Mouse (Mus musculus): ENCODE data around the gene Ell. TPM values are rescaled to one million over a fixed set of nuclear protein-coding genes. Genes with fewer than 3 reads are reported as not detected.
A peak's percentile ranks its signal among the peaks of the same experiment; 100 is the strongest.

Gene Ell
- polyA plus RNA-seq, 1 experiment from 2014 or later = 13.0 TPM

DNA sequence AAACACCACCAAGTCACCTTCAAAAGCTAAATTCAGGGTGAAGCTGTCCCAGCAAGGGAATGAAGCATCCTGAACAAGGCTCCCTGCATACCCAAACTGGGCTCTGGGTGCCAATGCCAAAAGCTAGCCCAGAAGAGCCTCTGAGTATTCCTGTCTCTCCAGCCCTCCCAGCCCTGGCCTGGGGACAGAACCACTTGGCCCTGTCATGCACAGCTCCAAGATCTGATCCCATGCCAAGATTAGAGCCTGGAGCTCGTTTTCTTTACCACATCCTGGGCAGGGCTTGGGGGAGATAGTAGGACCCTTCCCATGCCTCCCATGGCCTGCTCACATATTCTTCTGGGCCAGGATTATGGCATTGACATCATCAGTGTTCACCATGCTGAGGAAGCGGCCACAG, 19.7 kb upstream of the Ell start:
- Histone ChIP-seq H3K36me3 (ENCODE audit: control insufficient read depth, insufficient read depth, low read length) (peaks cover 48% of the 10 kb centered on the region), H3K27ac (replicated peaks in 1 of 2; ENCODE audit: control insufficient read depth in 1 of 2, insufficient read depth in 1 of 2, low read depth in 2 of 2, low read length in 2 of 2) (no peak overlapping the region), H3K9me3 (ENCODE audit: control insufficient read depth, low read length) (no peaks in the 10 kb centered on the region), H3K9ac (ENCODE audit: low read length) (no peak overlapping the region), H3K27me3 (ENCODE audit: control insufficient read depth, insufficient read depth, low read length) (no peaks in the 10 kb centered on the region), H3K4me2 (ENCODE audit: low read length) (no peak overlapping the region), H3K4me3 (ENCODE audit: control insufficient read depth in 1 of 2, insufficient read depth in 1 of 2, low read depth in 1 of 2, low read length in 2 of 2) (no peak overlapping the region), H3K4me1 (ENCODE audit: control insufficient read depth in 2 of 2, insufficient read depth in 2 of 2, low read length in 2 of 2) (peaks cover 2 to 3% of the 10 kb centered on the region in 2 experiments; a peak in 2 of 4 replicates)
- 52% methylated on average over 2 of the region's 2 CpGs for WGBS
- no peak for ATAC-seq (ENCODE audit: insufficient number of reproducible peaks, insufficient read depth, low FRiP score, low read depth)

DNA sequence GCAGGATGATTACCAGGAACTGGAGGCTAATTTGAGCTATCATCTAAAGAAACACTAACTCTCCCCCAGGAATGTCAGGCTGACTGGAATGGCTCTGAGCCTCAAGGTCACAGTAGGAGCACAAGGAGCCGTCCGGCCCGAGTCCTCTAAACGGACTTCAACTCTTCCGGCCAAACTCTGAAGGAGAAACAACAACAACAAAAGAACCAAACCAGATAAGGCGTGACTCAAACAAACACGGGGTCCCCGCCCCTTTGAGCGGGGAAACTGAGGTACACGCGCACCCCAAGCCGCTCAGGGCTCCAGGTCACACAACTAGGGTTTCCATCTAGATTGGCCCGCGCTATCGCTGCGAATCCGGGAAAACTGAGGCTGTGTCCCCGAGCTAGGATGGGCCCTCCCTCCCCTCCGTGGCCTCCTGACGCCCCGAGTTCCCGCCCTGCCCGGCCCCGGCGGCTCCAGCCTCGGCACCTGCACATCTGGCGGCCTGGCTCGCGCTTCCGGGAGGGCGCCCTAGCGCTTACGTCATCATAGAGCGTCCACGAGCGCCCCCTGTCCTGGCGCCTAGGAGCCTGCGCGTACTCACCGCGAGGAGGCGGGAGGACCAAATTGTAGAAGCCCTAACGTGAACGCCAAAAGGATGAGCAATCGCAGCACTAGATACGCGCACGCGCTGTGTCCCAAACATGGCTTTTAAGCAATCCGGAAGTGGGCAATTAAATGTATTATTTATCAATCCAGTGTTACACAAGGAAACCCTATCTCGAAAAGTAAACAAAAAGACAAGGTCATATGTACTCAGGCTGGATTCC, 16.5 kb upstream of the Ell start:
- Histone ChIP-seq H3K27me3 (ENCODE audit: control insufficient read depth, insufficient read depth, low read length) (no peaks in the 10 kb centered on the region), H3K27ac (replicated peaks in 1 of 2; ENCODE audit: control insufficient read depth in 1 of 2, insufficient read depth in 1 of 2, low read depth in 2 of 2, low read length in 2 of 2) (peak overlapping the region; percentile 86 to 87), H3K9ac (ENCODE audit: low read length) (peak overlapping the region; percentile 90), H3K4me2 (ENCODE audit: low read length) (peak overlapping the region; percentile 72), H3K4me1 (ENCODE audit: control insufficient read depth in 2 of 2, insufficient read depth in 2 of 2, low read length in 2 of 2) (peaks cover 2 to 8% of the 10 kb centered on the region in 2 experiments; a peak in 3 of 4 replicates), H3K36me3 (ENCODE audit: control insufficient read depth, insufficient read depth, low read length) (peaks cover 24% of the 10 kb centered on the region), H3K4me3 (ENCODE audit: control insufficient read depth in 1 of 2, insufficient read depth in 1 of 2, low read depth in 1 of 2, low read length in 2 of 2) (peak overlapping the region; percentile 86), H3K9me3 (ENCODE audit: control insufficient read depth, low read length) (no peaks in the 10 kb centered on the region)
- whole genome bisulfite sequencing = under 1% methylated on average over 49 of the region's 51 CpGs
- ATAC-seq (ENCODE audit: insufficient number of reproducible peaks, insufficient read depth, low FRiP score, low read depth) = peak; percentile 78

DNA sequence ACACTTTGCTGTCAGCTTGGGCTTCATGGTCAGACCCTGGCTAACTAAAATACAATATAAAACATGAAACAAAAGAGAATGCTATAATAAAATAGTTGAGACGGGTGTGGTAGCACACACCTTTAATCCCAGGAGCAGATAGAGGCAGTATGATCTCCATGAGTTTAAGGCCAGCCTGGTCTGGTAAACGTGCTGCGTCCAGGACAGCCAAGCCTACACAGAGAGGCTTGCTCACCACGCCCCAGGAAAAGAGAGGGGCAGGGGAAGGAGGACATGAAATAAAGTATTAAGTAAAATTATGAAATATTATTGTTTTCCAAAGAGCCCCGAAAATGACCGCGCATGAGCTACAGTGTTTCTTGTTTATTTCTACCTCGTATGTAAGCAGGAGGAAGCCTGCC, 12.1 kb upstream of the Ell start:
- Histone ChIP-seq H3K4me3 (ENCODE audit: control insufficient read depth in 1 of 2, insufficient read depth in 1 of 2, low read depth in 1 of 2, low read length in 2 of 2) (peak overlapping the region; percentile 70 to 92), H3K4me2 (ENCODE audit: low read length) (peak overlapping the region; percentile 83), H3K9me3 (ENCODE audit: control insufficient read depth, low read length) (no peaks in the 10 kb centered on the region), H3K9ac (ENCODE audit: low read length) (peak overlapping the region; percentile 96), H3K27me3 (ENCODE audit: control insufficient read depth, insufficient read depth, low read length) (no peaks in the 10 kb centered on the region), H3K36me3 (ENCODE audit: control insufficient read depth, insufficient read depth, low read length) (peaks cover 26% of the 10 kb centered on the region), H3K27ac (replicated peaks in 1 of 2; ENCODE audit: control insufficient read depth in 1 of 2, insufficient read depth in 1 of 2, low read depth in 2 of 2, low read length in 2 of 2) (peak overlapping the region in 1 of 2 experiments; percentile 90; a peak in 1 of 4 replicates), H3K4me1 (ENCODE audit: control insufficient read depth in 2 of 2, insufficient read depth in 2 of 2, low read length in 2 of 2) (peaks cover 4 to 21% of the 10 kb centered on the region in 2 experiments)
- WGBS = 2% methylated on average over 8 of the region's 8 CpGs
- ATAC-seq (ENCODE audit: insufficient number of reproducible peaks, insufficient read depth, low FRiP score, low read depth) = no peak

DNA sequence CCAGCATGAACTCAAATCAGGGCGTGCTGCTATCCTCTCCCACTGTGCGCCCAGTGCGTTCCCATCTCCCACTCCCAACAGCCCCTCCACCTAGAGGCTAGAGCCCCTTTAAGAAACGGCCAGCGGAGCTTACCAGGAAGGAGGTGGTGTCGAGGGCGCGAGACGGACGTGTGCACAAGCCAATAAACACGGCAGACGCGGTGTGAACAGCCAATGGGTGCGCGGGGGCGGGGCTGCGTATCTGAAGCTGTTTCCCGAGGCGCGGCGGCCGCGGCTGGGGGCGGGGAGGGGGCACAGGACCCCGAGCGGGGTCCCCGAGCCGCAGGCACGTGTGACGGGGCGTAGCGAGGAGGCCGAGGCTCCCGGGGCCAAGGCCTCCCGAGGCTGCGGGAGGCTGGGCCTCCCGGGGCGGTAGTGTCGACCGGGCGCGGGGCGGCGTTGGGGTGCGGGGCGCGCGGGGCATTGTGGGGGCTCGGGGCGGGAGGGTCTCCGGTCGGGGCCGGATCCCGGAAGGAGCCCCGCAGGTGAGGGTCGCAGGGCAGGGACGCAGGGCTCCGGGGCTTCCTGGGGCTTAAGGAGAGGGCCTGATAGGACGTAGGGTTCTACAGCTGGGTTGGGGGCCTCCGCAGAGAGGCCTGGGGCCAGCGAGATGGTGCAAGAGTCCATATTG, 11.6 kb upstream of the Ell start, which contains the start of the genes Fkbp8 and Kxd1:
Gene Fkbp8 (plus strand): TSS at position 213 of the 670 bp plus-strand sequence.
Gene Kxd1 (minus strand): TSS at position 445 of the 670 bp plus-strand sequence.
- WGBS = under 1% methylated on average over 61 of the region's 61 CpGs

DNA sequence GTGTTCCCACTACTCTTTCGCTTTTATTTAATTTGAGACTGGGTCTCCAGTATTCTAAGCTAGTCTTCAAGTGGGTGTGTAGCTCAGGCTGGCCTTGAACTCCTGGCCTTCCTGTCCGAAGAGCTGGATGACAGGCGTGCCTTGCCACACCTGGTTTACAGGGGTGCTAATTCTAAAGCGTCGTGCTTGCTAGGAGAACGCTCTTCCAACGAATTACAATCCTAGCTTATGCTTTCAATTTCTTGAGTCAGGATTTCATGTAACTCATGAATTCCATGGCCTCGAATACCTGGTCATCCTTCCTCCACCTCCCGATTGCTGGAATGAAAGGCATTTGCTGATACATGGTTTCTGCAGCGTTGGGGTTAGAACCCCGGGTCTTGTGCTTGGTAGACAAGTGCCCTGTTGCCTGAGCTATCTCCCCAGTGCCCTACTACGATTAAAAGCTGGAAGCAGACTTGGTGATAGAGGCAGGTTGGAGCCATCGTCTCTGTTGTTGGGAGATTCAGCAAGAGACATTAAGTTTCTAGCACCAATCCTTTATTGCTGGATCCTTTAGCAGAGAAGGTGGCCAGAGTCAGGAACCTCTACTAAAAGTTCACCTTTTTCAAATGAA, 11.0 kb upstream of the Ell start:
- Histone ChIP-seq H3K9ac (ENCODE audit: low read length) (peak overlapping the region; percentile 96), H3K27me3 (ENCODE audit: control insufficient read depth, insufficient read depth, low read length) (no peaks in the 10 kb centered on the region), H3K4me2 (ENCODE audit: low read length) (peak overlapping the region; percentile 88), H3K27ac (replicated peaks in 1 of 2; ENCODE audit: control insufficient read depth in 1 of 2, insufficient read depth in 1 of 2, low read depth in 2 of 2, low read length in 2 of 2) (peak overlapping the region; percentile 18 to 90), H3K4me1 (ENCODE audit: control insufficient read depth in 2 of 2, insufficient read depth in 2 of 2, low read length in 2 of 2) (peaks cover 4 to 21% of the 10 kb centered on the region in 2 experiments; a peak in 3 of 4 replicates), H3K4me3 (ENCODE audit: control insufficient read depth in 1 of 2, insufficient read depth in 1 of 2, low read depth in 1 of 2, low read length in 2 of 2) (peak overlapping the region; percentile 70 to 92), H3K9me3 (ENCODE audit: control insufficient read depth, low read length) (no peaks in the 10 kb centered on the region), H3K36me3 (ENCODE audit: control insufficient read depth, insufficient read depth, low read length) (peaks cover 36% of the 10 kb centered on the region)
- no peak for ATAC-seq (ENCODE audit: insufficient number of reproducible peaks, insufficient read depth, low FRiP score, low read depth)
- WGBS = 18% methylated on average over 13 of the region's 13 CpGs

More for the DNA sequence above, 11.6 kb upstream of the Ell start, which contains the start of the genes Fkbp8 and Kxd1:
- peaks cover 4 to 21% of the 10 kb centered on the region in 2 experiments; a peak in 3 of 4 replicates for H3K4me1 ChIP-seq (ENCODE audit: control insufficient read depth in 2 of 2, insufficient read depth in 2 of 2, low read length in 2 of 2)
- peak within 1 kb of the TSS; percentile 70 to 92 for H3K4me3 ChIP-seq (ENCODE audit: control insufficient read depth in 1 of 2, insufficient read depth in 1 of 2, low read depth in 1 of 2, low read length in 2 of 2)
- peak; percentile 88 for ATAC-seq (ENCODE audit: insufficient number of reproducible peaks, insufficient read depth, low FRiP score, low read depth)
- H3K36me3 ChIP-seq (ENCODE audit: control insufficient read depth, insufficient read depth, low read length) = peaks cover 32% of the 10 kb centered on the region
- no peaks in the 10 kb centered on the region for H3K9me3 ChIP-seq (ENCODE audit: control insufficient read depth, low read length)
- H3K4me2 ChIP-seq (ENCODE audit: low read length) = peak within 1 kb of the TSS; percentile 88
- peak within 1 kb of the TSS; percentile 96 for H3K9ac ChIP-seq (ENCODE audit: low read length)
- H3K27ac ChIP-seq (replicated peaks in 1 of 2; ENCODE audit: control insufficient read depth in 1 of 2, insufficient read depth in 1 of 2, low read depth in 2 of 2, low read length in 2 of 2) = peak within 1 kb of the TSS; percentile 18 to 90
- no peaks in the 10 kb centered on the region for H3K27me3 ChIP-seq (ENCODE audit: control insufficient read depth, insufficient read depth, low read length)

DNA sequence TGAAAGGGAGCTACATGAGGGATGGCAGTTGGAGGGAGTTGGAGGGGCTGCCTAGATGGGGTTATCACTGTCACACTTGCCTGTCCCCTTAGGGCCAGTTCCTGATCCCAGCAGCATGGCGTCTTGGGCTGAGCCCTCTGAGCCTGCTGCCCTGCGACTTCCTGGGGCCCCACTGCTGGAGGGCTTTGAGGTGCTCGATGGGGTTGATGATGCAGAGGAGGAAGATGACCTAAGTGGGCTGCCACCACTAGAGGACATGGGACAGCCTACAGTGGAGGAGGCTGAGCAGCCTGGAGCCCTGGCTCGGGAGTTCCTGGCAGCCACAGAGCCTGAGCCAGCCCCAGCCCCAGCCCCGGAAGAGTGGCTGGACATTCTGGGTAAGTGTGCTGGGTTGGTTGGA, 10.0 kb upstream of the Ell start:
- Histone ChIP-seq H3K4me2 (ENCODE audit: low read length) (no peak overlapping the region), H3K4me1 (ENCODE audit: control insufficient read depth in 2 of 2, insufficient read depth in 2 of 2, low read length in 2 of 2) (peaks cover 2 to 18% of the 10 kb centered on the region in 2 experiments; a peak in 3 of 4 replicates), H3K4me3 (ENCODE audit: control insufficient read depth in 1 of 2, insufficient read depth in 1 of 2, low read depth in 1 of 2, low read length in 2 of 2) (no peak overlapping the region), H3K36me3 (ENCODE audit: control insufficient read depth, insufficient read depth, low read length) (peaks cover 46% of the 10 kb centered on the region), H3K27me3 (ENCODE audit: control insufficient read depth, insufficient read depth, low read length) (no peaks in the 10 kb centered on the region), H3K27ac (replicated peaks in 1 of 2; ENCODE audit: control insufficient read depth in 1 of 2, insufficient read depth in 1 of 2, low read depth in 2 of 2, low read length in 2 of 2) (no peak overlapping the region), H3K9ac (ENCODE audit: low read length) (peak overlapping the region; percentile 30; the same call in 1 of the 2 replicates), H3K9me3 (ENCODE audit: control insufficient read depth, low read length) (no peaks in the 10 kb centered on the region)
- ATAC-seq (ENCODE audit: insufficient number of reproducible peaks, insufficient read depth, low FRiP score, low read depth) = no peak
- WGBS = 64% methylated on average over 5 of the region's 5 CpGs

DNA sequence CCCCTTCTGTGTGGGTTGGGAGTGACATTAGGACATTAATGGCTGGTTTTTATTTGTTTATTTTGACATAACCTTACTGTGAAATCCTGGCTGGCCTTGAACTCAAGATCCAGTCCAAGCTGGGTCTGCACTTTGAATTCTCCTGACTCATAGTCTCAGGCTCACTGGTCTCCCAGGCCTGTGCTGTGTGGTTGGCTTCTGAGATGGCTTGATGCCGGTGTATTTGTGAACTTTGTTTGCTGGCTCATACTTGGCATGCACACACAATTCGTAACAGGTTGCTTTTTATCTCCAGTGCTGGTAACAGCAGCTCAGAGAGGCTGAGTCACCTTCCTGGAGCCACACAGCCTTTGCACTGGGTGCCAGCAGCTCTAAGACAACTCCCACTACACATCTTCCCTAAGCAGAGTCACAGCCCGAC, 9.5 kb upstream of the Ell start:
- Histone ChIP-seq H3K4me3 (ENCODE audit: control insufficient read depth in 1 of 2, insufficient read depth in 1 of 2, low read depth in 1 of 2, low read length in 2 of 2) (no peak overlapping the region), H3K4me1 (ENCODE audit: control insufficient read depth in 2 of 2, insufficient read depth in 2 of 2, low read length in 2 of 2) (peaks cover 2 to 18% of the 10 kb centered on the region in 2 experiments; a peak in 3 of 4 replicates), H3K27me3 (ENCODE audit: control insufficient read depth, insufficient read depth, low read length) (no peaks in the 10 kb centered on the region), H3K9me3 (ENCODE audit: control insufficient read depth, low read length) (no peaks in the 10 kb centered on the region), H3K4me2 (ENCODE audit: low read length) (no peak overlapping the region), H3K27ac (replicated peaks in 1 of 2; ENCODE audit: control insufficient read depth in 1 of 2, insufficient read depth in 1 of 2, low read depth in 2 of 2, low read length in 2 of 2) (no peak overlapping the region), H3K9ac (ENCODE audit: low read length) (no peak overlapping the region), H3K36me3 (ENCODE audit: control insufficient read depth, insufficient read depth, low read length) (peaks cover 51% of the 10 kb centered on the region)
- no peak for ATAC-seq (ENCODE audit: insufficient number of reproducible peaks, insufficient read depth, low FRiP score, low read depth)
- WGBS = 87% methylated on average over 3 of the region's 3 CpGs

Measured in heart, embryonic 14.5 days (tissue).